Mouse (Mus musculus): ENCODE results near the gene Fyb.

DNA sequence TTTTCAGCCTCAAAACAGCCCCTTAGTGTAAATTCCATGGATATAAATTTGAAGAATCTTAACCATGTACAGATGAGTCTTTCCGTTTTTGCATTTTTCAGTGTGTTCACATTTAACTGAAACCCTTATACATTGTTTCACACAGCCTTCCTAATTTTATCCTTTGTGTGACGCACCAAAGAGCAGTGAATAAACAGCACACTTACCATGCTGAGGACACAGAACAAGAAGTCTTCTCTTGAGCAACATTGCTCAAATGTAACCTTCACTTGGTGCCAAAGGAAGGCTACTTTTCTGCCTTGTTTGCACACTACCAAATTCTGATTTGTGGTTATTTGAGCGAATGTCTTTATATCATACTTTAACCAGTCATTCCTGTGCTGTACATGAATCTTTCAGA, 122.8 kb downstream of the Fyb start:
- TF ChIP-seq CTCF (IDR thresholded peaks at IDR 0.05; ENCODE audit: extremely low read depth, insufficient read length, insufficient replicate concordance, low read depth, low read length) (no peak), POLR2A (IDR thresholded peaks at IDR 0.05; ENCODE audit: low read depth, low read length) (no peak)

All from small intestine, adult 2 months (tissue).